Mouse (Mus musculus) CH12.LX (cell line): ENCODE results near the gene Cachd1.

ENCODE experiments used
- BHLHE40 ChIP-seq: IDR thresholded peaks from 2 replicates; pipeline ENCODE4 v1.6.1; 2011; ENCODE audit warnings: mild to moderate bottlenecking, low read depth, low read length, improper control_type of control experiment
- CHD2 ChIP-seq: IDR thresholded peaks from 2 replicates; pipeline ENCODE4 v1.6.1; 2011; ENCODE audit warnings: low read length, improper control_type of control experiment
- CTCF ChIP-seq, 2 experiments: IDR thresholded peaks in 1 of 2; conservative IDR thresholded peaks in 1 of 2; 2 replicates each; pipeline ENCODE4 v1.5.1; 2011 to 2012; ENCODE audit warnings: low read depth in 2 of 2, low read length in 2 of 2, improper control_type of control experiment in 1 of 2, inconsistent platforms in 1 of 2, mild to moderate bottlenecking in 1 of 2, moderate library complexity in 1 of 2
- HCFC1 ChIP-seq: IDR thresholded peaks from 2 replicates; pipeline ENCODE4 v1.6.1; 2012; ENCODE audit warnings: low read depth, mild to moderate bottlenecking, inconsistent platforms, low read length, improper control_type of control experiment
- MAFK ChIP-seq: IDR thresholded peaks from 2 replicates; pipeline ENCODE4 v1.6.1; 2011; ENCODE audit warnings: low read length, improper control_type of control experiment; ENCODE audit not compliant: insufficient replicate concordance
- MAX ChIP-seq: IDR thresholded peaks from 2 replicates; pipeline ENCODE4 v1.6.1; 2011; ENCODE audit warnings: low read length, improper control_type of control experiment
- MAZ ChIP-seq: IDR thresholded peaks from 2 replicates; pipeline ENCODE4 v1.6.1; 2012; ENCODE audit warnings: low read depth, mild to moderate bottlenecking, inconsistent platforms, low read length, improper control_type of control experiment, moderate library complexity
- POLR2A ChIP-seq: IDR thresholded peaks from 2 replicates; pipeline ENCODE4 v1.6.1; 2011; ENCODE audit warnings: low read depth, mild to moderate bottlenecking, improper control_type of control experiment, low read length
- RAD21 ChIP-seq: IDR thresholded peaks from 2 replicates; pipeline ENCODE4 v1.6.1; 2011; ENCODE audit warnings: low read depth, mild to moderate bottlenecking, low read length, improper control_type of control experiment, moderate library complexity
- USF1 ChIP-seq: IDR thresholded peaks from 2 replicates; pipeline ENCODE4 v1.6.1; 2014; ENCODE audit warnings: low read depth, mild to moderate bottlenecking, inconsistent platforms, low read length, improper control_type of control experiment
- ZC3H11A ChIP-seq: IDR thresholded peaks from 2 replicates; pipeline ENCODE4 v1.6.1; 2012; ENCODE audit warnings: low read depth, mild to moderate bottlenecking, inconsistent platforms, low read length, improper control_type of control experiment
- ZNF384 ChIP-seq: IDR thresholded peaks from 2 replicates; pipeline ENCODE4 v1.6.1; 2012; ENCODE audit warnings: low read depth, low read length, improper control_type of control experiment, inconsistent platforms

DNA sequence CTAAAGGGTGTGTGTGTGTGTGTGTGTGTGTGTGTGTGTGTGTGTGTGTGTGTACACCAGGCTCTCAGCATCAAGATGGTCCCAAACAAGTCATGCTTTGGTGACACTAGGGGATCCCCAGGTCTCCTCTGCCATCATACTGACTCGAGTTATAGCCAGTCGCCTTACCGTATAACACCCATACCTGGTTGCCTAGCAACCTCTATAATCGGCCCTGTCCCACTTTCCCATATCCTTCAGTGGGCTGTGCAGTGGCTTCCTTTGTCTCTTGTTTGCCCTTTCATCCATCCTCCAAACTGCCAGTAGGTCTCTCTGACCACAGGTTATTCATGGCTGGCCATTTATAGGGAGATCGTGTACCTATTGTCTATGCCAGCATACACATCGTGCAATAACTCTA, 224.6 kb downstream of the Cachd1 start:
- TF ChIP-seq ZC3H11A (no peak), RAD21 (no peak), CTCF (conservative IDR thresholded peaks at IDR 0.05 in 1 of 2, IDR thresholded peaks at IDR 0.05 in 1 of 2; ENCODE audit: low read depth in 2 of 2, low read length in 2 of 2) (no peak), USF1 (no peak), POLR2A (no peak), MAZ (no peak), MAFK (no peak), ZNF384 (no peak), MAX (no peak), BHLHE40 (no peak), CHD2 (no peak), HCFC1 (no peak)
